10 mouse cellular contexts compared by ENCODE assay signal in genomic region chr2:163284856-163285255, GRCm38 (mm10).
A peak's percentile ranks its signal among the peaks of the same experiment; 100 is the strongest.
DNase-seq lines count a peak whose midpoint lies in the region; ATAC-seq and TF ChIP-seq lines count a peak whose summit lies in the region.
"Had no signal": no experiment of that assay in that cellular context is flagged by ENCODE, and none has a peak within 500 bp of the region (broad histone marks: within the 10 kb centered on the region; RNA-seq: fewer than 3 reads in every experiment).

No protein-coding gene starts in this region.

- WGBS in kidney, embryonic 16.5 days, result 17% methylated on average over 7 of the region's 7 CpGs
- WGBS in intestine, postnatal 0 days, result 19% methylated on average over 7 of the region's 7 CpGs

- H3K9ac ChIP-seq in kidney, embryonic 16.5 days (replicated peaks; ENCODE audit: low read length), result no peak overlapping the region
- no peak overlapping the region for H3K9ac ChIP-seq in intestine, postnatal 0 days (ENCODE audit: low read depth, low read length)

- peak overlapping the region; percentile 27; the same call in 1 of the 2 replicates for H3K4me2 ChIP-seq in kidney, embryonic 16.5 days (replicated peaks; ENCODE audit: low read depth, low read length)
- peak overlapping the region; percentile 57 for H3K4me2 ChIP-seq in intestine, postnatal 0 days (replicated peaks; ENCODE audit: low read depth)

- H3K4me1 ChIP-seq in kidney, embryonic 16.5 days (ENCODE audit: insufficient read depth, low read length), result peaks cover 19% of the 10 kb centered on the region
- H3K4me1 ChIP-seq in intestine, postnatal 0 days (replicated peaks; ENCODE audit: control insufficient read depth, insufficient read depth, low read length), result peaks cover 12% of the 10 kb centered on the region; the same call in 1 of the 2 replicates

- no peak overlapping the region for H3K4me3 ChIP-seq in kidney, embryonic 16.5 days (ENCODE audit: low read length)
- no peak overlapping the region for H3K4me3 ChIP-seq in intestine, postnatal 0 days (ENCODE audit: low read depth, low read length)

- no peak overlapping the region for H3K27ac ChIP-seq in kidney, embryonic 16.5 days (ENCODE audit: low read length)
- no peak overlapping the region for H3K27ac ChIP-seq in intestine, postnatal 0 days (ENCODE audit: low read depth, low read length)

- no peaks in the 10 kb centered on the region for H3K9me3 ChIP-seq in kidney, embryonic 16.5 days (ENCODE audit: low read length)
- H3K9me3 ChIP-seq in intestine, postnatal 0 days (ENCODE audit: control insufficient read depth), result no peaks in the 10 kb centered on the region

- DNase-seq in embryo, embryonic 11 days, result peak; percentile 39
- DNase-seq in embryo, embryonic 10 days (ENCODE audit: low spot score), result no peak
- DNase-seq in kidney, adult 18-20 months, result no peak
- peak; percentile 26 for DNase-seq in A20 (ENCODE audit: low read depth, low spot score)
- no peak for DNase-seq in natural killer cell, adult 2 months (ENCODE audit: low spot score in 2 of 2)
- DNase-seq: gastrocnemius, postnatal 10 days; right cerebral cortex, adult 18-20 months had no signal

- no peak for ATAC-seq in kidney, embryonic 16.5 days (ENCODE audit: low FRiP score, low TSS enrichment)
- no peak for ATAC-seq in intestine, postnatal 0 days
- ATAC-seq in erythroid progenitor cell, adult 5-6 weeks (replicated peaks; ENCODE audit: low FRiP score, poor library complexity, severe bottlenecking), result no peak

- peaks cover 72% of the 10 kb centered on the region for H3K27me3 ChIP-seq in kidney, embryonic 16.5 days (ENCODE audit: insufficient read depth, low read length)
- peaks cover 6% of the 10 kb centered on the region for H3K27me3 ChIP-seq in intestine, postnatal 0 days (replicated peaks; ENCODE audit: control insufficient read depth, insufficient read depth, low read length)

- no peaks in the 10 kb centered on the region for H3K36me3 ChIP-seq in kidney, embryonic 16.5 days (ENCODE audit: insufficient read depth, low read length)
- H3K36me3 ChIP-seq in intestine, postnatal 0 days (ENCODE audit: control insufficient read depth, insufficient read depth), result no peaks in the 10 kb centered on the region

- TF ChIP-seq CTCF in intestine, postnatal 0 days (IDR thresholded peaks at IDR 0.05; ENCODE audit: low read depth), result no peak

Comparison
In these comparisons a context has a peak if more than half of its experiments do, and no peak if none do; other contexts are left out.
1. DNase-seq: peak in embryo, embryonic 11 days (single experiment) and A20 (single experiment); none in embryo, embryonic 10 days (single experiment), kidney, adult 18-20 months (single experiment) and natural killer cell, adult 2 months (0 of 2).